Mouse (Mus musculus): ENCODE data around the gene Llph. TPM values are rescaled to one million over a fixed set of nuclear protein-coding genes. Genes with fewer than 3 reads are reported as not detected.

Gene Llph
- polyA plus RNA-seq, 1 experiment from 2014 or later = 53.7 TPM

- no peak overlapping the region for H3K27ac ChIP-seq (ENCODE audit: low read depth, low read length)
- H3K9me3 ChIP-seq (ENCODE audit: control insufficient read depth, low read length) = no peaks in the 10 kb centered on the region
- no peak overlapping the region for H3K4me2 ChIP-seq (replicated peaks; ENCODE audit: low read depth, low read length)
- H3K4me3 ChIP-seq (ENCODE audit: low read depth, low read length) = no peak overlapping the region
- WGBS = 84% methylated on average over 9 of the region's 9 CpGs
- no peak overlapping the region for H3K9ac ChIP-seq (ENCODE audit: low read depth, low read length)
- no peak for DNase-seq (ENCODE audit: low spot score)
- no peaks in the 10 kb centered on the region for H3K4me1 ChIP-seq (replicated peaks; ENCODE audit: control insufficient read depth, insufficient read depth, low read length)
- H3K36me3 ChIP-seq (ENCODE audit: control insufficient read depth, insufficient read depth, low read length) = no peaks in the 10 kb centered on the region
- ATAC-seq (ENCODE audit: low FRiP score) = no peak
- H3K27me3 ChIP-seq (ENCODE audit: control insufficient read depth, insufficient read depth, low read length) = no peaks in the 10 kb centered on the region
Observed at GRCm38 (mm10) chr10:120236855-120237254, 10.0 kb downstream of the Llph start.

DNA sequence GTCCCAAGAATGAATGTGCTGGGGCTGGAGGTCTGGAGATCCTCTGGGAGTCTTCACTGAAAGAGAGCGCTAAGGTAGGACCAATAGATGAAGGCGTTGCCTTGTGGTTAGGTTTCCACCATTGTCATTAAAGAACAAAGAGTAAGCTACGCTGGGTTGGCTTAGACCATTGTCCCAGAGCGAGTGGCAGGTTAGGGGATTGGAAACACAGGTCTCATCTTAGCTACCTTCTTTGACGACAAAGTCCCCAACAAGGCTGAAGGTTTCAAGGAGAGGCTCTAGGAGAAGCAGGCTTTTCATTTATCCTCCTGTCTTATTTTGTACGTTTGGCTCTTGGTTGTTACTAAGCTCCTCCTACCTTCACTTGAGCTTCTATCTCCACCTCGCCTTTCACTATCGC lies 11.4 kb downstream of the Llph start:
- H3K9me3 ChIP-seq (ENCODE audit: control insufficient read depth, low read length) = no peaks in the 10 kb centered on the region
- DNase-seq (ENCODE audit: low spot score) = no peak
- H3K4me3 ChIP-seq (ENCODE audit: low read depth, low read length) = no peak overlapping the region
- no peaks in the 10 kb centered on the region for H3K4me1 ChIP-seq (replicated peaks; ENCODE audit: control insufficient read depth, insufficient read depth, low read length)
- H3K9ac ChIP-seq (ENCODE audit: low read depth, low read length) = no peak overlapping the region
- H3K36me3 ChIP-seq (ENCODE audit: control insufficient read depth, insufficient read depth, low read length) = no peaks in the 10 kb centered on the region
- no peaks in the 10 kb centered on the region for H3K27me3 ChIP-seq (ENCODE audit: control insufficient read depth, insufficient read depth, low read length)
- no peak overlapping the region for H3K4me2 ChIP-seq (replicated peaks; ENCODE audit: low read depth, low read length)
- no peak for ATAC-seq (ENCODE audit: low FRiP score)
- H3K27ac ChIP-seq (ENCODE audit: low read depth, low read length) = no peak overlapping the region
- 90% methylated on average over 8 of the region's 8 CpGs for WGBS

DNA sequence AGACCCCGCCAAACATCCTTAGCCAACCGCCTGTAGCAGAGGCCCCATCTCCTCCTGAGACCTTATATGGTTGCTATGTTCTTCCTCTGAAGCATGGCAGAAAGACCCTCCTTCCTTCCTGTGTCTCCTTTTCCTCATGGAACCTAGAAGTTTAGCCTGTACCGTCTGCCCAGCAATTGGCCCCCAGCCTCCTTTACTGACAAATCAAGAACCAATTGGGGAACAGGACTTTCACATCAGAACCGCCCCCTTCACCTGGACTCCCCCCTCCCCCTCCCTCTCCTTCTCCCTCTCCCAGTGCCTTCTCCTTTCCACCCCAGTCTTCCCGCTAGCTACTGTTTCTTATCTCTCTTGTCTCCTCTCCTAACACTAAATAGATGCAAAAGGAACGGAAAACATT lies 12.6 kb downstream of the Llph start:
- ATAC-seq (ENCODE audit: low FRiP score) (no peak), DNase-seq (ENCODE audit: low spot score) (no peak)
- Histone ChIP-seq H3K4me1 (replicated peaks; ENCODE audit: control insufficient read depth, insufficient read depth, low read length) (no peaks in the 10 kb centered on the region), H3K9ac (ENCODE audit: low read depth, low read length) (no peak overlapping the region), H3K4me2 (replicated peaks; ENCODE audit: low read depth, low read length) (no peak overlapping the region), H3K4me3 (ENCODE audit: low read depth, low read length) (no peak overlapping the region), H3K9me3 (ENCODE audit: control insufficient read depth, low read length) (no peaks in the 10 kb centered on the region), H3K27ac (ENCODE audit: low read depth, low read length) (no peak overlapping the region), H3K27me3 (ENCODE audit: control insufficient read depth, insufficient read depth, low read length) (no peaks in the 10 kb centered on the region), H3K36me3 (ENCODE audit: control insufficient read depth, insufficient read depth, low read length) (no peaks in the 10 kb centered on the region)
- 53% methylated on average over 6 of the region's 6 CpGs for WGBS

- DNase-seq (ENCODE audit: low spot score) = no peak
- no peak for ATAC-seq (ENCODE audit: low FRiP score)
Observed at GRCm38 (mm10) chr10:120242421-120242820, 15.6 kb downstream of the Llph start.

DNA sequence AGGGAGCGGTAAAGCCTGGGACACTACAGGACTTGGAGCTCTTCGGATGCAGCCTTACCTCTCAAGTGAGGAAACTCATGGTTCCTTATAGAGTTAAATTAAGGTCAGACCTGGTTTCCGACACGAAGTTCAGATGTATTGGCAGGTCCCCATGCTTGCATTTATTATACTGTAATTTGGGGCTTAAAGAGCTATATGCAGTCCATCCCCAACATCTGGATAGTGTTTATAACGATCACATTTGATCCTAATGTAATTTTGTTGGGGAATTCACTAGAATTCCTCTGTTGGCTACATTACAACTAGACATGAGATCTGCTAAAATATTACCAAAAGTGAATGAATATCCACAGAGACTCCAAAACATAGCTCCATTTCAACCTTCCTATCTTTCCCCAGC lies 18.8 kb downstream of the Llph start:
- H3K9me3 ChIP-seq (ENCODE audit: control insufficient read depth, low read length) = no peaks in the 10 kb centered on the region
- H3K4me3 ChIP-seq (ENCODE audit: low read depth, low read length) = no peak overlapping the region
- ATAC-seq (ENCODE audit: low FRiP score) (no peak), DNase-seq (ENCODE audit: low spot score) (no peak)
- 89% methylated on average over 5 of the region's 5 CpGs for WGBS
- no peaks in the 10 kb centered on the region for H3K27me3 ChIP-seq (ENCODE audit: control insufficient read depth, insufficient read depth, low read length)
- H3K9ac ChIP-seq (ENCODE audit: low read depth, low read length) = no peak overlapping the region
- H3K27ac ChIP-seq (ENCODE audit: low read depth, low read length) = no peak overlapping the region
- no peak overlapping the region for H3K4me2 ChIP-seq (replicated peaks; ENCODE audit: low read depth, low read length)
- no peaks in the 10 kb centered on the region for H3K36me3 ChIP-seq (ENCODE audit: control insufficient read depth, insufficient read depth, low read length)
- no peaks in the 10 kb centered on the region for H3K4me1 ChIP-seq (replicated peaks; ENCODE audit: control insufficient read depth, insufficient read depth, low read length)

More at GRCm38 (mm10) chr10:120242421-120242820, 15.6 kb downstream of the Llph start:
- H3K9me3 ChIP-seq (ENCODE audit: control insufficient read depth, low read length) = no peaks in the 10 kb centered on the region
- WGBS = 67% methylated on average over 6 of the region's 6 CpGs
- no peaks in the 10 kb centered on the region for H3K36me3 ChIP-seq (ENCODE audit: control insufficient read depth, insufficient read depth, low read length)
- no peak overlapping the region for H3K27ac ChIP-seq (ENCODE audit: low read depth, low read length)
- no peaks in the 10 kb centered on the region for H3K27me3 ChIP-seq (ENCODE audit: control insufficient read depth, insufficient read depth, low read length)
- H3K4me3 ChIP-seq (ENCODE audit: low read depth, low read length) = no peak overlapping the region
- no peak overlapping the region for H3K4me2 ChIP-seq (replicated peaks; ENCODE audit: low read depth, low read length)
- no peaks in the 10 kb centered on the region for H3K4me1 ChIP-seq (replicated peaks; ENCODE audit: control insufficient read depth, insufficient read depth, low read length)
- H3K9ac ChIP-seq (ENCODE audit: low read depth, low read length) = no peak overlapping the region

DNA sequence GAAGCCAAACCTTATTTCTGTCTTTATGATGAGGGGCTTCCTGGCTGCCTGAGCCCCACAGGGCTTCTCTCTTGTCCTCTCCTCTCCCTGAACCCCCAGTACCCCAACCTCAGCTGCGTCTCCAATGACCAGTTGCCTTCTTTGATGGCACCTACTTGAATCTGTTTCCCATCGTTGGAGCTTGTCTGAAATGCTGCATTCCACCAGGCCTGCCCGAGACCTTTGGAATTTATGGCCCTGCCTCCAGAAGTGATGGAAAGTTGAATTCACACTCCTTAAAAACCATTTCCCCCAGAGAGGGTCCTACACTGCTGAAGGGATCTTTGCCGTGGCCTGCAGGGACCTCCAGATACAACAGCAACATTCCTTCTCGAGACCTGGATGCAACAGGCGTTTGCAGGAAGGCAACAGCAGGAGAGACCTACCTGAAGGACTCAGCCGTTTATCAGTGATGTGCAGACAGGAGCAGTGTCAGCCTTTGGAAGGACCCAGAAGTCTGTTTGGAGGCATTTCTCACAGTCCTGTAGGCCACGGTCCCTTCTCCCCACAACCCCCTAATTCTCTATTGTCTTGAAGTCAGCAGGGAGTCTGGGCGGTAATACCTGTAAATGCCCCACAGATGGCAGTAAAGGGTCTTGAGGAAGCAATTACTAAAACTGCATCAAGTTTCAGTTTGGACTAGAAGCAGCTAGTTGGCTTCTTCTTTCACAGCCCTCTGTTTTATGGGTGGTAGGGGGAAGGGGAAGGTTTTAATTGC lies 20.3 kb downstream of the Llph start:
- Histone ChIP-seq H3K9ac (ENCODE audit: low read depth, low read length) (no peak overlapping the region), H3K4me2 (replicated peaks; ENCODE audit: low read depth, low read length) (no peak overlapping the region)
- ATAC-seq (ENCODE audit: low FRiP score) = no peak

DNA sequence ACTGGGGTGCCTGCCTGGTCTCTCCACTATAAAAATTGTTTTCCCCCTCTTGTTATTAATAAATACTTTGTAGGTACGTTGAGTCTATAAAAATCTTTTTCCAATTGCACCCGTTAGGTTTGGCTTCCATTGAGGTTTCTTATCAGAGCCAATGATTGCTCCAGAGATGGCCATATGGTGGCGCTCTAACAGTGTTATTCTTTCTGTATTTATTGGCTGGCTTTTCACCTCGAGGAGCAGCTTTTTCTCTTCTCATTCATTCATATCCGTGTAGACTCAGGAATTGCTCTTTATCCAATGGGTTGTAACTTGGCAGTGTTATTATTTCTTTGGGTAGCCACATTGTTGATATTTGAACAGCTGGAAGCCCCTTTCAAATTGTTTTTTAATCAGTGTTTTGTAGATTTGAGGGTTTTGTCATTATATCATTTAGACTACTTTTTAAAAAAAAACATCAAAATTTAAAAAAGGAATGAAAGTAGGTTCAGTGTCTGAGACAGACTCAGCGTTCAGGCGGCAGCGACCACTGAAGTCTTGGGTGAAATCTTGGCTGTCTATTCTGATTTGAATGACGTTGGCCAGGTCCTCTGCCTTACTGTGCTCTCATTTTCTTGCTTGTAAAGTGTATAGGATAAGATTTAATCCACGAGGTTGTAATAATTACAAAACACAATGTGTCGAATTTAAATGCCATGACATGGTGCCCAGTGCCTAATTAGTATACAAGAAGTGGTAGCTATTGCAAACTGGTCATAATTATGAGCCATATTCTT lies 24.2 kb downstream of the Llph start:
- no peaks in the 10 kb centered on the region for H3K9me3 ChIP-seq (ENCODE audit: control insufficient read depth, low read length)
- no peaks in the 10 kb centered on the region for H3K27me3 ChIP-seq (ENCODE audit: control insufficient read depth, insufficient read depth, low read length)
- 67% methylated on average over 11 of the region's 11 CpGs for WGBS
- H3K4me1 ChIP-seq (replicated peaks; ENCODE audit: control insufficient read depth, insufficient read depth, low read length) = no peaks in the 10 kb centered on the region
- no peak overlapping the region for H3K27ac ChIP-seq (ENCODE audit: low read depth, low read length)
- no peaks in the 10 kb centered on the region for H3K36me3 ChIP-seq (ENCODE audit: control insufficient read depth, insufficient read depth, low read length)
- H3K9ac ChIP-seq (ENCODE audit: low read depth, low read length) = no peak overlapping the region
- no peak for DNase-seq (ENCODE audit: low spot score)
- H3K4me2 ChIP-seq (replicated peaks; ENCODE audit: low read depth, low read length) = no peak overlapping the region
- H3K4me3 ChIP-seq (ENCODE audit: low read depth, low read length) = no peak overlapping the region
- ATAC-seq (ENCODE audit: low FRiP score) = no peak

More for the DNA sequence above, 20.3 kb downstream of the Llph start:
- WGBS = 41% methylated on average over 9 of the region's 9 CpGs
- Histone ChIP-seq H3K4me3 (ENCODE audit: low read depth, low read length) (no peak overlapping the region), H3K36me3 (ENCODE audit: control insufficient read depth, insufficient read depth, low read length) (no peaks in the 10 kb centered on the region), H3K27me3 (ENCODE audit: control insufficient read depth, insufficient read depth, low read length) (no peaks in the 10 kb centered on the region), H3K27ac (ENCODE audit: low read depth, low read length) (no peak overlapping the region), H3K4me1 (replicated peaks; ENCODE audit: control insufficient read depth, insufficient read depth, low read length) (no peaks in the 10 kb centered on the region), H3K9me3 (ENCODE audit: control insufficient read depth, low read length) (no peaks in the 10 kb centered on the region)
- peak; percentile 83 for DNase-seq (ENCODE audit: low spot score)

DNA sequence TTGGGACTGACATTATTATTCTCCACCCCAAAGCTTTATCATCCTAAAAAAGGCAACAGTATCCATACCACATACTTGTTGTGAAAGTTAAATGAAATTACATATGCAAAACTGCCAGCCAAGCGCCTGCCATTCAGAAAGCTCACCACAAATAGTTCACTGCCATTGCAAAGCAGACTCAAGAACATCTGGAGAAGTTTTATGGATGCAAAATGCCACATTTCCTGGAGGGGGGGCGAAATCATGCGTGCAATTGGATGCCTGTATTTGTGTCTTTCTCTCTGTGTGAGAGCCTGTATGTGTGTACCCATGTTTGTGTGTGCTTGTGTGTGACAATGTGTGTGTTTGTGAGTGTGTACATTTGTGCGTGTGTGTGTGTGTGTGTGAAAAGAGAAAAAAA lies 24.9 kb downstream of the Llph start:
- no peaks in the 10 kb centered on the region for H3K9me3 ChIP-seq (ENCODE audit: control insufficient read depth, low read length)
- H3K4me1 ChIP-seq (replicated peaks; ENCODE audit: control insufficient read depth, insufficient read depth, low read length) = no peaks in the 10 kb centered on the region
- no peak overlapping the region for H3K4me3 ChIP-seq (ENCODE audit: low read depth, low read length)
- ATAC-seq (ENCODE audit: low FRiP score) (no peak), DNase-seq (ENCODE audit: low spot score) (no peak)
- H3K9ac ChIP-seq (ENCODE audit: low read depth, low read length) = no peak overlapping the region
- H3K4me2 ChIP-seq (replicated peaks; ENCODE audit: low read depth, low read length) = no peak overlapping the region
- WGBS = 92% methylated on average over 4 of the region's 4 CpGs
- H3K27me3 ChIP-seq (ENCODE audit: control insufficient read depth, insufficient read depth, low read length) = no peaks in the 10 kb centered on the region
- H3K27ac ChIP-seq (ENCODE audit: low read depth, low read length) = no peak overlapping the region
- no peaks in the 10 kb centered on the region for H3K36me3 ChIP-seq (ENCODE audit: control insufficient read depth, insufficient read depth, low read length)

- no peak overlapping the region for H3K27ac ChIP-seq (ENCODE audit: low read depth, low read length)
- WGBS = 70% methylated on average over 8 of the region's 8 CpGs
- no peak for DNase-seq (ENCODE audit: low spot score)
- no peaks in the 10 kb centered on the region for H3K36me3 ChIP-seq (ENCODE audit: control insufficient read depth, insufficient read depth, low read length)
- no peak overlapping the region for H3K9ac ChIP-seq (ENCODE audit: low read depth, low read length)
- H3K27me3 ChIP-seq (ENCODE audit: control insufficient read depth, insufficient read depth, low read length) = no peaks in the 10 kb centered on the region
- no peak for ATAC-seq (ENCODE audit: low FRiP score)
- H3K4me3 ChIP-seq (ENCODE audit: low read depth, low read length) = no peak overlapping the region
- no peak overlapping the region for H3K4me2 ChIP-seq (replicated peaks; ENCODE audit: low read depth, low read length)
- no peaks in the 10 kb centered on the region for H3K4me1 ChIP-seq (replicated peaks; ENCODE audit: control insufficient read depth, insufficient read depth, low read length)
- no peaks in the 10 kb centered on the region for H3K9me3 ChIP-seq (ENCODE audit: control insufficient read depth, low read length)
Observed at GRCm38 (mm10) chr10:120252800-120253199, 25.9 kb downstream of the Llph start.

Data from hindbrain, embryonic 11.5 days (tissue).